Mouse (Mus musculus): ENCODE results near the gene 1700021F05Rik.

1700021F05Rik gene

GRCm38 (mm10) chr10:43482021-43482420 lies 58.8 kb downstream of the 1700021F05Rik start:
- no peak for DNase-seq (ENCODE audit: low read depth, low spot score)

- DNase-seq (ENCODE audit: low read depth, low spot score) = no peak
These were observed 59.6 kb downstream of the 1700021F05Rik start for GRCm38 (mm10) chr10:43481179-43481578.

GRCm38 (mm10) chr10:43480227-43480849 lies 60.5 kb downstream of the 1700021F05Rik start:
- no peak for DNase-seq (ENCODE audit: low read depth, low spot score)

GRCm38 (mm10) chr10:43479436-43480157 lies 61.2 kb downstream of the 1700021F05Rik start:
- DNase-seq (ENCODE audit: low read depth, low spot score) = peak; percentile 87

- DNase-seq (ENCODE audit: low read depth, low spot score) = peak; percentile 72
These were observed 61.9 kb downstream of the 1700021F05Rik start, which contains the start of gene Bend3 for GRCm38 (mm10) chr10:43478751-43479435. Gene Bend3, plus strand, starts transcription at chr10:43478831.

GRCm38 (mm10) chr10:43477865-43478681 lies 62.7 kb downstream of the 1700021F05Rik start:
- DNase-seq (ENCODE audit: low read depth, low spot score) = peak; percentile 74

- DNase-seq (ENCODE audit: low read depth, low spot score) = peak; percentile 91
These were observed 63.3 kb downstream of the 1700021F05Rik start for GRCm38 (mm10) chr10:43477459-43477858.

- DNase-seq (ENCODE audit: low read depth, low spot score) = peak; percentile 69
These were observed 65.4 kb downstream of the 1700021F05Rik start for GRCm38 (mm10) chr10:43475376-43475775.

Data from ZHBTc4 (cell line).